Mouse (Mus musculus): ENCODE results near the gene Tcaf2.

Tcaf2 gene

GRCm38 (mm10) chr6:42577433-42577832, 67.6 kb downstream of the Tcaf2 start:
- in situ Hi-C loops (cut with MboI, MseI) = no loop called here

All from T-helper 1 cell (primary cell).